Comparison of ENCODE assay signal across 8 mouse cellular contexts in the genomic region with DNA sequence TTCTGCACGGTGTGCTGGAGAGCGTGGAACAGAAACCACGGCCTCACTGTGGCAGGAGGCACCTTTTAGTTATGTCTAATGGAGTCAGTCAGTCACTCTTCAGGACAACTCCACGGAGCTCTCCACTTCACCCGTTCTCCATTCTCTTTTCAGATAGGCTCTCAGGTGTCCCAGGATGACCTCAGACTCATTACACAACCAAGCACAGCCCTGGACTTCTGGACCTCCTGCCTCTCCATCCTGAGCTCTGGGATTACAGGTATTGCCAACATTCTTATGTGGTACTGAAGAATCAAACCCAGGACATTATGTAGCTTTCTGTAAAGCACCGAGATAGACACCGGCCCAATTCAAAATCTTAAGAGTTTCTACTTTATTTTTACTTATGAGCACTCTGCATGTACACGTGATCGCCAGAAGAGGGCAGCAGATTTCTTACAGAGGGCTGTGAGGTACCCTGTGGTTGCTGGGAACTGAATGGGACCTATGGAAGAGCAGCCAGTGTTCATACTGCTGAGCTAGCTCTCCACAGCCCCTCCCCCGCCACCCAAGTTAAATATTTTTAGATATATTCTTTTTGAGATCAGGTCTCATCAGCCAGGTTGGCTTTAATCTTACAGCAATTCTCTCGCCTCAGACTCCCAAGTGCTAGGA. TPM values are rescaled to one million over a fixed set of nuclear protein-coding genes. Genes with fewer than 3 reads are reported as not detected.
DNase-seq lines count a peak whose midpoint lies in the region; ATAC-seq and TF ChIP-seq lines count a peak whose summit lies in the region.

No protein-coding gene starts in this region.

- no peaks in the 10 kb centered on the region for H3K9me3 ChIP-seq in forebrain, embryonic 14.5 days (replicated peaks; ENCODE audit: control insufficient read depth, low read length)
- H3K9me3 ChIP-seq in forebrain, embryonic 12.5 days, result no peaks in the 10 kb centered on the region
- H3K9me3 ChIP-seq in embryonic facial prominence, embryonic 10.5 days, result no peaks in the 10 kb centered on the region
- H3K9me3 ChIP-seq in lung, embryonic 16.5 days (ENCODE audit: control insufficient read depth, low read length), result no peaks in the 10 kb centered on the region

- DNase-seq in forebrain, embryonic 14.5 days (ENCODE audit: low spot score), result peak; percentile 92
- DNase-seq in 3134 (ENCODE audit: extremely low read depth, insufficient read length, low spot score), result peak; percentile 44
- DNase-seq in WW6 (ENCODE audit: low read depth, low spot score), result peak; percentile 53
- DNase-seq in embryonic facial prominence, embryonic 10.5 days (ENCODE audit: low spot score), result peak; percentile 55
- peak; percentile 35 to 37 for DNase-seq in kidney, adult 8-10 months

- TF ChIP-seq CTCF in small intestine, adult 2 months (IDR thresholded peaks at IDR 0.05; ENCODE audit: extremely low read depth, insufficient read length, insufficient replicate concordance, low read depth, low read length), result peak; percentile 66; the same call in 1 of the 2 replicates

- no peak overlapping the region for H3K4me2 ChIP-seq in forebrain, embryonic 14.5 days (ENCODE audit: low read length)
- H3K4me2 ChIP-seq in forebrain, embryonic 12.5 days, result no peak overlapping the region
- H3K4me2 ChIP-seq in lung, embryonic 16.5 days (ENCODE audit: low read depth, low read length), result no peak overlapping the region

- H3K9ac ChIP-seq in forebrain, embryonic 14.5 days (ENCODE audit: low read length), result no peak overlapping the region
- H3K9ac ChIP-seq in forebrain, embryonic 12.5 days, result no peak overlapping the region
- no peak overlapping the region for H3K9ac ChIP-seq in lung, embryonic 16.5 days (ENCODE audit: low read length)

- 73% methylated on average over 11 of the region's 11 CpGs for WGBS in forebrain, embryonic 14.5 days
- WGBS in forebrain, embryonic 12.5 days, result 68% methylated on average over 11 of the region's 11 CpGs
- WGBS in embryonic facial prominence, embryonic 10.5 days, result 70% methylated on average over 11 of the region's 11 CpGs
- 60% methylated on average over 11 of the region's 11 CpGs for WGBS in lung, embryonic 16.5 days
- WGBS in small intestine, adult 2 months, result 65% methylated on average over 11 of the region's 11 CpGs

- no peaks in the 10 kb centered on the region for H3K4me1 ChIP-seq in forebrain, embryonic 14.5 days (ENCODE audit: control insufficient read depth, insufficient read depth, low read length)
- no peaks in the 10 kb centered on the region for H3K4me1 ChIP-seq in forebrain, embryonic 12.5 days
- no peaks in the 10 kb centered on the region for H3K4me1 ChIP-seq in embryonic facial prominence, embryonic 10.5 days
- no peaks in the 10 kb centered on the region for H3K4me1 ChIP-seq in lung, embryonic 16.5 days (replicated peaks; ENCODE audit: control insufficient read depth, insufficient read depth, low read length)
- no peaks in the 10 kb centered on the region for H3K4me1 ChIP-seq in small intestine, adult 2 months (ENCODE audit: control insufficient read depth, insufficient read depth, insufficient read length, low read length)

- H3K4me3 ChIP-seq in forebrain, embryonic 14.5 days (ENCODE audit: low read depth, low read length), result no peak overlapping the region
- no peak overlapping the region for H3K4me3 ChIP-seq in forebrain, embryonic 12.5 days (replicated peaks)
- H3K4me3 ChIP-seq in embryonic facial prominence, embryonic 10.5 days, result no peak overlapping the region
- no peak overlapping the region for H3K4me3 ChIP-seq in lung, embryonic 16.5 days (ENCODE audit: low read length)
- no peak overlapping the region for H3K4me3 ChIP-seq in small intestine, adult 2 months (ENCODE audit: low read depth, low read length)

- no peaks in the 10 kb centered on the region for H3K27me3 ChIP-seq in forebrain, embryonic 14.5 days (replicated peaks; ENCODE audit: control insufficient read depth, insufficient read depth, low read length)
- H3K27me3 ChIP-seq in forebrain, embryonic 12.5 days, result no peaks in the 10 kb centered on the region
- no peaks in the 10 kb centered on the region for H3K27me3 ChIP-seq in embryonic facial prominence, embryonic 10.5 days (replicated peaks; ENCODE audit: low read depth, poor library complexity, severe bottlenecking)
- no peaks in the 10 kb centered on the region for H3K27me3 ChIP-seq in lung, embryonic 16.5 days (ENCODE audit: control insufficient read depth, insufficient read depth, low read depth, low read length)
- H3K27me3 ChIP-seq in small intestine, adult 2 months (ENCODE audit: control insufficient read depth, insufficient read depth, low read length), result no peaks in the 10 kb centered on the region

- no peak overlapping the region for H3K27ac ChIP-seq in forebrain, embryonic 14.5 days (ENCODE audit: low read depth, low read length)
- no peak overlapping the region for H3K27ac ChIP-seq in forebrain, embryonic 12.5 days
- H3K27ac ChIP-seq in embryonic facial prominence, embryonic 10.5 days (replicated peaks), result no peak overlapping the region
- H3K27ac ChIP-seq in lung, embryonic 16.5 days (ENCODE audit: low read length), result no peak overlapping the region
- H3K27ac ChIP-seq in small intestine, adult 2 months (ENCODE audit: insufficient read depth, low read depth, low read length), result no peak overlapping the region

- ATAC-seq in forebrain, embryonic 14.5 days, result peak; percentile 83
- no peak for ATAC-seq in forebrain, embryonic 12.5 days (ENCODE audit: low FRiP score)
- peak; percentile 76; the same call in 1 of the 2 replicates for ATAC-seq in lung, embryonic 16.5 days (ENCODE audit: low read depth)

- TF ChIP-seq POLR2A in small intestine, adult 2 months (IDR thresholded peaks at IDR 0.05; ENCODE audit: low read depth, low read length), result no peak

- peaks cover 38% of the 10 kb centered on the region for H3K36me3 ChIP-seq in forebrain, embryonic 14.5 days (ENCODE audit: control insufficient read depth, insufficient read depth, low read length)
- peaks cover 36% of the 10 kb centered on the region for H3K36me3 ChIP-seq in forebrain, embryonic 12.5 days (replicated peaks)
- peaks cover 70% of the 10 kb centered on the region for H3K36me3 ChIP-seq in embryonic facial prominence, embryonic 10.5 days (replicated peaks)
- peaks cover 16% of the 10 kb centered on the region for H3K36me3 ChIP-seq in lung, embryonic 16.5 days (ENCODE audit: control insufficient read depth, insufficient read depth, low read length)
- H3K36me3 ChIP-seq in small intestine, adult 2 months (ENCODE audit: control insufficient read depth, insufficient read depth, low read length), result peaks cover 28% of the 10 kb centered on the region

RNA-seq across cellular contexts. Expression of a gene that starts 16.9 kb away (rescaled TPM):
- 4.3 and 5.3 TPM in 2 replicates for polyA plus RNA-seq in forebrain, embryonic 14.5 days (2014; fragmentation: Nextera tagmentation; extraction: Ambion mirVana)
- 3.5 and 4.5 TPM in 2 replicates for polyA plus RNA-seq in forebrain, embryonic 12.5 days (2016; fragmentation: Nextera tagmentation; extraction: Ambion mirVana)
- 3.9 and 6.5 TPM in 2 replicates for polyA plus RNA-seq in embryonic facial prominence, embryonic 10.5 days (2016; fragmentation: Nextera tagmentation; extraction: Ambion mirVana)
- 12.1 TPM in 2 replicates for polyA plus RNA-seq in lung, embryonic 16.5 days (2015; fragmentation: Nextera tagmentation; extraction: Ambion mirVana)
- polyA plus RNA-seq in small intestine, adult 2 months (2012; rRNA removed), result 2.0 and 3.9 TPM in 2 replicates

RNA-seq across cellular contexts. Expression of a gene that starts 39.4 kb away (rescaled TPM):
- 26.0 and 27.8 TPM in 2 replicates for polyA plus RNA-seq in forebrain, embryonic 14.5 days (2014; fragmentation: Nextera tagmentation; extraction: Ambion mirVana)
- polyA plus RNA-seq in forebrain, embryonic 12.5 days (2016; fragmentation: Nextera tagmentation; extraction: Ambion mirVana), result 13.3 and 15.2 TPM in 2 replicates
- polyA plus RNA-seq in embryonic facial prominence, embryonic 10.5 days (2016; fragmentation: Nextera tagmentation; extraction: Ambion mirVana), result 3.4 and 3.7 TPM in 2 replicates
- polyA plus RNA-seq in lung, embryonic 16.5 days (2015; fragmentation: Nextera tagmentation; extraction: Ambion mirVana), result 2.9 and 3.9 TPM in 2 replicates
- 5.4 and 5.9 TPM in 2 replicates for polyA plus RNA-seq in small intestine, adult 2 months (2012; rRNA removed)

RNA-seq across cellular contexts. Expression of a gene that starts 56.7 kb away (rescaled TPM):
- 28.6 and 38.8 TPM in 2 replicates for polyA plus RNA-seq in forebrain, embryonic 14.5 days (2014; fragmentation: Nextera tagmentation; extraction: Ambion mirVana)
- 55.5 and 57.6 TPM in 2 replicates for polyA plus RNA-seq in forebrain, embryonic 12.5 days (2016; fragmentation: Nextera tagmentation; extraction: Ambion mirVana)
- 79.4 and 87.3 TPM in 2 replicates for polyA plus RNA-seq in embryonic facial prominence, embryonic 10.5 days (2016; fragmentation: Nextera tagmentation; extraction: Ambion mirVana)
- polyA plus RNA-seq in lung, embryonic 16.5 days (2015; fragmentation: Nextera tagmentation; extraction: Ambion mirVana), result 195 and 201 TPM in 2 replicates
- polyA plus RNA-seq in small intestine, adult 2 months (2012; rRNA removed), result 76.0 and 111 TPM in 2 replicates

Comparison
In these comparisons a context has a peak if more than half of its experiments do, and no peak if none do; other contexts are left out.
1. DNase-seq: peak in every context shown above with its lines; median percentile 92 in forebrain, embryonic 14.5 days; 55 in embryonic facial prominence, embryonic 10.5 days; 53 in WW6; 44 in 3134; 36 in kidney, adult 8-10 months.